Mouse (Mus musculus) c-Kit-negative CD71-positive TER-119-positive erythroid progenitor cells, embryonic 14.5 days (primary cell): ENCODE results near the gene Prdm2.
A peak's percentile ranks its signal among the peaks of the same experiment; 100 is the strongest.

Experiments
- DNase-seq: peaks from one replicate; pipeline ENCODE4 v3.0.0-alpha.2; 2013; ENCODE audit warnings: low read depth, low spot score

Prdm2 gene

DNA sequence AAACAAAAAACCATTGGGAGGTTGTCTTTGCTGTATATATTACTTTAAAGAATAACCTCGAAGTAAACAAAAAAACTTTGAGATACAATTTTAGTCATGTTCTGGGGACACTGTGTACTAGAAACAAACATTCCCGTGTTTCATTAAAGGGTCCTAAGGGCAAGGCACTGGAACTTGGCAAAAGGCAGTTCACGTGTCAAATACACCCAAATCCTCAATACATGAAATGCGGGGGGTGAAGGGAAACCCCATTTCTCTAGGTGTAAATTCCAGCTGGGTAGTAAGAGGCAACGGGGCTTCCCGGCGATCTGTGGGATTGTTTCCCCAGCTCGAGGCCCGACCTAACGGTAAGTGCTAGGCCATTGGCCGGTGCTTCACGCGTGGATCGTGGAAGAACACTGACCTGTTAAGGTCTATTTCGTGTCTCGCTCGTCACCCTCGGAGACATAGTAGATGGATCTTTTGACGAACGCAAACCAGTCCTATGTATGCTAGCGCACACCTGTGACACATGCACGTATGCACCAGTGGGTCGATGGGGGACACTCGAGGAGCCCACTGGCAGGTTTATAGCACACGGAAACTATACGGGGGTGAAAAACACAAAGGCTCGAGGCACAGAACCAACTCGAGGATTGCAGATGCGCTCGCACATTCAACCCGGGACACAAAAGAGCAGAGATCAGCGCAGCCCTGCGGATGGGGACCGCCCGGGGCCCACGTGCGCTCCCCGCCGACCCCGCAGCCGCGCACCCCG, 1.0 kb downstream of the Prdm2 start:
- peak; percentile 19 for DNase-seq

DNA sequence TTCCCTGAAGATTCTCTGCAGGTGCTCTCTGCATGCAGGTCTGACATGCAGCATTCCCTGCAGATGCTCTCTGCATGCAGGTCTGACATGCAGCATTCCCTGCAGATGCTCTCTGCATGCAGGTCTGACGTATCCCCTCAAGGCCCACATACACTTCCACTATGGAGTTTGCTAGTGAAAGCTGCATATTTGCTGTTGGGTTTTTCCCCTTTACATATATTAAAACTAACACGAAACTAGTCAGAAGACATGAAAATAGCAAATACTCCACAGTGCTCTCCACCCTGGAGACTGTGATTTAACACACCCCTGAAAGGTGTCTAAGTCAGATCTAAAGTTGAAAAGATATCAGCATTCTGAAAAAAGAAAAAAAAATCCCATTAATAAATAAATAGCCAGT, 2.8 kb downstream of the Prdm2 start:
- no peak for DNase-seq

DNA sequence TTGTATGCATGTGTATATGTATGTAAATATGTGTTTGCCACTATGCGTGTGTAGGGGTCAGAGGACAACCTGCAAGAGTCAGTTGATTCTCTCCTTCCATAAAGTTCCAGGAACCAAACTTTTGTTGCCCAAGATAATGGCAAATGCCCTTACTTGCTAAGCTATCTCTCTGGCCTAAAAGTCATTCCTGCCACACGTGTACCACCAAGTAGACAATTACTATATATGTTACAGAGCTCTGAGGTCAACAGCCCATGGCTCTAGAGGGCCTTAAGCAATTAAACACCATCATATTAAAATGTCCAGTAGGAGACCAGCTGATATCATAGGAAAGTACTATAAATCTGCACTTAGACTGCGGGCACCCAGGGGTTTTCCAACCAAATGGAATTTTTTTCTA, 10.1 kb downstream of the Prdm2 start:
- DNase-seq: no peak

DNA sequence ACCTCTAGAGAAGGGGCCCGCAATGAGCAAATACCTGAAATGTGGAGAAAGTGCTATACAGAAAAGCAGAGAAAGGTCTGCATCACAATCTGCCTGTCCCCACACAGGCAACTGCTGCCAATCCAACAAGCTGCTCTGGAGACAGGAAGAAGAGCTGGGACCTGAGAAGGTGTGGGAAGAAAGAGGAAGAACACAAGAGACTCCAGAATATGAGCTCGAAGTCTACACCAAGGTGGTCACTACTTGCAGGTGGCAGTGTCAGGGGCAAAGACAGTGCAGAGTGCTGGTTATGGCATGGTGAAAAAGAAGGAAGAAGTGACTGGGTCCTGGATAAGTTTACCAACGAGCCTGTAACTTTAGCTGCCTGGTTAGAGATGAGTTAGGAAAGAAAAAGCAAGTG, 14.4 kb downstream of the Prdm2 start:
- no peak for DNase-seq

DNA sequence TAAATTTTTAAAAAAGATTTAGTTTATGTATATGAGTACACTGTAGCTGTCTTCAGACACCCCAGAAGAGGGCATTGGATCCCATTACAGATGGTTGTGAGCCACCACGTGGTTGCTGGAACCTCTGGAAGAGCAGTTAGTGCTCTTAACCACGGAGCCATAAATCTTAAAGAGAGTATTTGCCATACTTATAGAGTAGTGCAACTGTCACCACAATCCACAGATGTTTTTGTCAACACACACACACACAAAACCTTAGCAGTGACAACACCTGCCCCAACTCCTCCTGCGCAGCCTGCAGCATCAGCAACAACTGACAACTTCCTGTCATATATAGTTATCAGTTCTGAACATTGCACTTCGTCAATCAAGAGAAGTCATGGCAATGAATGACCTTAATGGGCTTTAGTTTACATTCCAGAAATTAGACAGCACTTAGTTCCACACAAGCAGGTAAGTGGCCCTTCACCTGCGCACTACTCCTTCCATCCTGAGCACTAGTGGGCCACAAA, 14.9 kb downstream of the Prdm2 start:
- DNase-seq: no peak

DNA sequence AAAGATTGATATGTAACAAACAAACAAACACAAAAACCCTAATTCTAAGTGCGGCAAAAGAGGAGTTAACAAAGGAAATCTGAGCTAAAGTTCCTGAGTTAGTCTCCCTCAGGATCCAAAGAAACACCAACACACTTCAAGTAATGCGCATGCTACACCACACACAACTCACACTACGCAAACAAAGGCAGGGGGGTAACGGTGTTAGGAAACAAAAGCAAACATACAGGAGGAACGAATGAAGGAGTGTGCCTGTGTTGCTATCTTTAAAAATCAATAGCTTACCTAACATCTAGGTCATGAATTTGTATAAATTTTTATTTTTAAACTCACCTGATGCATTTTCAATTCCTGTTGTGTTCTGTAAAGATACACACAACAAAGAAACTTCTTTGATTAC, 18.5 kb downstream of the Prdm2 start:
- no peak for DNase-seq

DNA sequence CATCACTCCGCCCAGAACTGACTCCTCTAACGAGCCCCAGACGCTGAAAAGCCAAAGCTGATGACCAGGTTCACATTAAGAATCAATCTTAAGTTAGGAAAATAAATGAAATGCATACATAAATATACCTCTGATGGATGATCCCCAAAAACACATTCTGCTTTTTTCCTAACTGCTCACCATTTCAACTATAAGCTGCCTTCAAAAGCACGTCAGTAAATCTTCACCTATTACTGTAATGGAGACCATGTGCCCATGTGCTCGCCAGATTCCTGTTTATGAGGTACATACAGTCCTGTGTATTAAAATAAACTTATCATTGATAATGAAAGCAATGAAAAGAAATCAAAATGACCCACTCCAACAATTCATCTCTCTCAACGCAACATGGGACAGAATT, 19.6 kb downstream of the Prdm2 start:
- DNase-seq: no peak

DNA sequence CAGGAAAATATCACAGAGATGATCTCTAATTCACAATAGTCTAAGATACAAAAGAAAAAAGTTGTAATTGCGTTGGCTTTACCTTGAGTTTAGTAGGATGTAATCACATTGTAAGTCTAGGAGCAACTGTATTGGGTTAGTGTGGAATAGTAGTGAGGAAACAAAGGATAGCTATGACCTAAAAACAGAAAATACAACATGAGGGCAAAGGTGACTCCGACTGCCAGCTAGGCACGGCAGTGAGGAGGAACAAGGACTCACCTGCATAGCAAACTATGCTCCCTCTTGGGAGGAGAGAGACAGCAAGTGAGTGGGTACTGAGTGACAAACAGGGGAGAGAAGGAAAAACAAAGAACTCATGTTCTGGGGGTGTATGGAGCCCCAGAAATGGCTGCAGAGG, 21.0 kb downstream of the Prdm2 start:
- DNase-seq: no peak

DNA sequence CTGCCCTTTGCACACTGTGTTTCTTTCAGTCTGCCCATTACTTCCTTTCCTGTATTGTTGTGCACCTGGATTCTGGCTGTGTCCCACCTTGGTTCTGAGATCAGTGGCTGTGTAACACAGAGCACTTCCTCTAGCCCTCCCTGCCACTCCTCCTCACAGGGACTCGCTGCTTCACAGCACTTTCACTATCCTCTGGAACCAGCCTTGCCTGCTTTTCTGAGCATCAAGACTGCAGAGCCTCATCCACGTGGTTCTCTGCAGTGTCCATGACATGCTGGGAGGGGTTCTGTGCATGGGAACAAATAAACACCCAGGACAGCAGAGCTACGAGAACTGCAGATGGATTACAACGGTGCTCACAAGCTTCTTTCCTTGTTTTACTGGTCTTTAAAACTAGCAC, 22.1 kb downstream of the Prdm2 start:
- no peak for DNase-seq

DNA sequence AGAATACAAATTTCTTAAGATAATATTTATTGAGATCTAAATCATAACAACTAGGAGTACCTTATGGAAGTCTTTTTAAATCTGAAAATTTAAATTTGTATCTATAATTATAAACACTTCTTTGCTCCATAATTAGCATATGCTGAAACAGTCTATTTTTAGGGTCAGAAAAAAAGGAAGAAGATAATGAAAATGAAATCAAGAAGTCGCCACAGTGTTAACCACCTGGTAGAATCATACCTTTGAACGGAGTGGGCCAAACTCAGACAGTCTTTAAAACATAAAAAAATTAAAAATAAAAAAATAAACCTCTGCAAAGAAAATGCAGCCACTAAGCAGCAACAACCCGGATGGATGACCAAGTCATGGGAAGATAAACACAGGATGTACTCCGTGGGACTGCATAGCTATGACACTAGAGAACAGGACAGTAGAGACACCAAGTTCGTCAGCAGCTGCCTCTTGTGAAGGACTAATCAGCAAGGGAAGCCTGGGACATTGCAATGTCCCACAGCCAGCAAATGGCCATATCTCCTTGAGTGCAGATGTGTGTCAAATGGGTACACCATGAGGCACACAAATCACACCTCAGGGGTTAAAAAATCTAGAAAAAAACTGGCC, 24.1 kb downstream of the Prdm2 start:
- DNase-seq: no peak

DNA sequence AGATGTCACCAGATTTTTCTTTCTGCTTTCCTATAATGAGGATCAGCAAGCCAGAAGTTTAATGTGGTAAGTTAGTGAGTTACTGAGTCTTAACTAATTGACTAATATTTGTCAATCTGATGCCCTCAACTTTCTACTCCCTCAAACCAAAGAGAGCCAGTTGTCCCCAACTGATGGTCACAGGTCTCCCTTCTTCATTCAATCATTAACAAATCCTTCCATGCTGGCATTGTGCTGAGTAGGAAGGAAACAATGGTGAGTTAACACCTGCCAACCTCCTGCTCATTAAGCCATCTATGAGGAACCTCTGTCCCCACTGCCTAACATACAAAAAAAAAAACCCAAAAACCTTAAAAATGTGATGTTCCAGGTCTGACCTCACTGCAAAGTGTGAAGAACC, 26.7 kb downstream of the Prdm2 start:
- DNase-seq: no peak

DNA sequence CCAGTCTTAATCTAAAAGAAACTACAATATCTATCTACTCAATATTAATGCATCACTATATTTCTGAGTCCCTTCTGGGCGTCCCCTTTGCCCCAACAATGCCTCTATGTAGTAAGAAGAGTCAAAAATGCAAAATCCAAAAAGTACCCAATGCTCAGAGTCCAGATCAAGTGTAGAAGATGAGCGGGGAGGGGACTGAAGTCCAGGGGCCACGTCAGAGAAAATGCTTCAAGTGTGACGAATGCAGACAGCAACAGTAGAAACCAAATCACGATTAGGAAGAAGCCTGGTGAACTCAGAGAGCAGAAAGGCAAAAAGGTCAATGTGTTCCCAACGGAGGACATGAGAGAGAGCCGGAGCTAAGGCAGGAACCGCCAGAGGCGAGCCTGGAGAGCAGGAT, 27.3 kb downstream of the Prdm2 start:
- DNase-seq: no peak

DNA sequence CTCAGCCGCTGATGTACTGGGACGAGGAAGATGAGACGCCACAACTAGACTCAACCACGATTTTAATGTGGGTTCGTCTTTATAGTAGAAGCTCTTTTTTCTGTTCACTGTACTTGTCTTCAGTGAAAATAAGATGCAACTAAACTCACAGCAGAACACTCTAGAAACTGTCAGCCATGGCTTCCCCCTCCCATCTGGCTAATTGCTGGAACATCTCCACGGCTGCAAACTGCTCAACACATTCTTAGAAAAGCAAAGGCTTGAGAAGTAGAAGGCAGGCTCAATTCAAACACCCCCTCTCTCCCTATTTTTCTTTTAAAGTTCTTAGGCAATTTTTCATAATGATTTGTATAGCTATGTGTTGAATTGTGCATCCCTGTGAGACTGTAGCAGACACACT, 29.7 kb downstream of the Prdm2 start:
- no peak for DNase-seq

DNA sequence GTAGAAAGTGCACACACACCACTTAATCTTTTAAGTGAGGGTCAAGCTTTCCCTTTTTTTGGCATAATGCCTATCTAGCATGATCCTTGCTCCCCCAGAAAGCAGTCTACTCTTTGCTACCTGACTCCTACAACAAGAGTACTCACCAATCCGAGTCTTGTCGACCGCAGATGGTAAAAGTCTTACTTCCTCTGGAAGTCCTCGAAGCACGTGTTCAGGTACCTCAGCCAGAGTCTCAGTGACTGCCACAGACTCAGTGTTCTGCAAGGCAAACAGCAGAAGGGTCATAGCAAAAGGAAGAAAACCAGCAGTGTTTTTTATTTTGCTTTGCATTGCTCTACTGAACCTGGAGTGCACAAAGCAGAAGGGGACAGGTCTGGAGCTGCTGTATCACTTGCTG, 32.1 kb downstream of the Prdm2 start:
- DNase-seq: no peak

DNA sequence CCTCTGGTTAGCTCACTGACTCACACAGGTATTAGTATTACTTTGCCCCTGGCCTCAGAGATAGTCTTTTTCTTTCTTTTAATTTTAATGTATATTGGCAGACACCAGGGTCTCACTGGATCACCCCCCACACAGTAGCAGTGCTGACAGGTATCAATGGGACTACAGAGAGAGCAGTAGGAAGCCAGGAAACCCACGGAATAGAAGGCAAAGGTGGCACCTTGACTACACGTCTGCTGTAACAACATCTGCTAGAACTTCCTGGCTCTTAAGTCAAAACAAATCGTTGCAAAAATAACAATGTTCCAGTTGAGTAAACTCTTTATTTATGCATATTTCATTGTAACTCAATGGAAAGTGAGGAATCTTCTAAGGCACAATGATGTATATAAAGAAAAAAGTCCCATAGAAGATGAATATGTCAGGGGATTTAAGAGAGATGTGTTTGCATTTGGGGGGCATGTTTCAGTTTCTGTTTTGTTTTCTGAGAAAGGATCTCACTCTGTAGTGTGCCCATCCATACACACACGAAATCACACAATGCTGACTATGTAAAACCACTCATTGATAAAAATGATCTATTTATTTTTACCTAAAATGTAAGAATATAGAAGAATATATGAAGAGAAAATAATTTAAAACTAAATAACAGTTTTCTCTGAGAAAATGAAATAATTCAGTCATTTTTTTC, 41.0 kb downstream of the Prdm2 start:
- no peak for DNase-seq

DNA sequence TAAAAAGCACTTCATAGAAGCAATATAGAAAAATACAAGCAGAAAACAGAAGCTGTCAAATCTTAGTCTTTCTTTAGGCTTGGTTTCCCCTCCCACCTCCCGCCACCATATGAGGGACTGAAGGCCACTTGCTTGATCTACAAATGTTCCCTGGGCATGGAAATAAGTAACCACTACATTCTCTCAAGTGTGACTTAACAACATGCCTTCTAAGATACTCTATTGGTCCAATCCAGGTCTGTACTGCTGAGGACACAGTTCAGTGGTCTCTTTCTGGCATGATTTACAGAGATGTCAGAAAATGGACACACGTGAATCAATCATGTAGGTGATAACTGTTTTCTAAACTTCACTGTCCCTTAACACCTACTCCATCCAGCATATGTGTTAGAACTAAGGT, 42.5 kb downstream of the Prdm2 start:
- no peak for DNase-seq

DNA sequence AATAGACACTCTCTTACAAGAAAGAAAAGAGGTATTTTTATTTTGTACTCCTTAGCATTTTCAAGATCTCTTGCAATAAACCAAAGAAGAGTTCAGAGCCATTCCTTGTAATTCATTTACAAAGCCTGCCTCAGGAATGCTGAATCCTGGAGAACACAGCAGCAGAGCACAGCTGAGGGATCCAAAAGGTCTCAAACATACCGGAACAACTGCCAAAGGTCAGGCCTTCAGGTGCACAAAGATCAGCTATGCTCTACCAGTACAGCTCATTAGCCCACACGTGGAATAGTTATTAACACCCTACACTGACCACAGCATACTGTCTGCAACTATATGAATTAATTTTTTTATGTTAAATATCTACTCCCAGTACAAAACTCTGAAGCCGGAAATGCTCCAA, 44.7 kb downstream of the Prdm2 start:
- DNase-seq: no peak

DNA sequence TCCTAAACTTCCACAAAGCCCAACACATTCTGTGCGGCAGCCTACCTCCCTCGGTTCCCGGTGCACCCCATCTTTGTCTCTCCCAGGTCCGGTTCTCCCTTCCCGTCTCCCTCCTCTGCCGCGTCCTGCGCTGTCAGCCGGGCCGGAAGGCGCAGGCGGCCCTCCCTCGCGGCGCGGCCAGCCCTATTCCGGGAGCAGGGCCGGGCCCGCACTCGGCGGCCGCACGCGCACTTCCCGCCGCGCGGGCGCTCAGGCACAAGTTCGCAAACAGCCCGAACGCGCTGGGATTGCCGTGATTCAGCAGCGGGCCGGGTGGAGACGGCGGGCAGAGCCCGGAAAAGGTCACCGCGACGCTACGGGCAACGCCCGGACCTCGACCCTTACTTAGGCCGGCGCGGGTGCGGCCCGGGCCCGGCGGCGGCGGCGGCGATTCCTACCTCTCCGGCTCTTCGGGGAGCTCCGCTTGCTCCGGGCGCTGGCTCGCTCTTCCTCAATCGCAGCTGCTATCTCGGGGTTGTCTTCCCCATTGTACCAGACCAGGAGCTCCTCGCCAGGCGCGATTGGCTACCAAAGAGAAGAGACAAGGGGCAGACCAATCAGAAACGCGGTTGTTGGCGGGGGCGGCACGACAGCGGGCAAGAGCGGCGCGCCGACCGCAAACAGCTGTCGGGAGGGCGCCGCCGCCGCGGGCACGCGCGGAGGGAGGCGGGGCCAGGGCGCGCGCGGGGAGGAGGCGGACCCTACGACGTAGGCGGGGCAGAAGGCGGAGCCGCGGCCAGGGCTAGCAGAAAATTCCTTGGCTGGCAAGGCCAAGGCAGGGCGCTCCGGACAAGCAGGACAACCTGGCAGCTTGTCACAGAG, 50.9 kb downstream of the Prdm2 start:
- DNase-seq: peak; percentile 93

DNA sequence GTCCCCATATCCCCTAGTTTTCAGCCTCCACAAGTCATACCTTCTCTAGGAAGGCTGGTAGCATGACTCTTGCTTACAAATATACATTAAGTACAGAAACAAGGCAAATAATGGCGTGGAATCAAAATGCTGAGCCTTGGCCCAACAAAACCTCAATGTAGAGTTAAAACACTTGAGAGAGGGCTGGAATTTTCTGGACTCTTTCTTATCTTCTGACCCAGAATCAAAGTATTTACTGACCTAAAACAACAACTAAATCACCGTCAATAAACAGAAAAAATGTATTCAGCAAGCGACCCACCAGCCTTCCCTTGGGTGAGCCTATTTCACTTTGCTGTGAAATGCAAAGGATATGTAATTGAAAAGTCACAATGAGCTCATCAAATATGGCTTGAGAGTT, 52.0 kb downstream of the Prdm2 start:
- no peak for DNase-seq

DNA sequence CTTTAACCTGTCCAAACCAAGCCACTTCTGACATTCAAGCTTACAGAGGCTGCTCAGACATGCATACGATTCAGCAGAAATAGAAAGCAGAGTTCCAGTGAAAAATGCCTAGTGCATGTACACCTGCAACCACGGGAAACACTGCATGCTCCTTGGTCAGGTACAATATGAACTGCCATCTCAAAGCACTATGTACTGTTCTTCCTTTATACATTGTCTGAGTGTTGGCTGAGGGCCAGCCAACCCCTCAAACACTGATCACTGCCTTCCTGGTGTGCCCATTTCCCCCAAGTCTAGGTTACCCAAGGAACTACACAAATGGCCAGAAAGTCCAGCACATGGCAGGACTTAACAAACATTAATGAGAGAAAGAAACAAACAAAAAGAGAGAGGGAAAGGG, 53.5 kb downstream of the Prdm2 start:
- no peak for DNase-seq

DNA sequence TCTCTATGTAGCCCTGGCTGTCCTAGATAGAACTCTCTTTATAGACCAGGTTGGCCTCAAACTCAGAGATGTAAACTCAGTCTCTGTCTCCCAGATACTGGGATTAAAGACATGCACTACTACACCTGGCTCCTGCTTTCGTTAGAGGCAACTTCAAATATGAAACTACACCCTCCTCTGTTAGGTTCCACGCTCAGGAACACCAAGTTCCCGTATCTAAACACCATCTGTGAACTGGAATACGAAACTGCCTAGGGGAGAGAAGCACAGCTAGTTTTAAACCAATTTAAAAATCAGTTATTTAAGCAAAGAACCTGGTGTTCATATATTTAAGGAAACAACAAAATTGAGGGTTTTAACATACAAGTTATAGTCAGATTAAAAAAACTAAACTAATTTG, 56.9 kb downstream of the Prdm2 start:
- DNase-seq: no peak

DNA sequence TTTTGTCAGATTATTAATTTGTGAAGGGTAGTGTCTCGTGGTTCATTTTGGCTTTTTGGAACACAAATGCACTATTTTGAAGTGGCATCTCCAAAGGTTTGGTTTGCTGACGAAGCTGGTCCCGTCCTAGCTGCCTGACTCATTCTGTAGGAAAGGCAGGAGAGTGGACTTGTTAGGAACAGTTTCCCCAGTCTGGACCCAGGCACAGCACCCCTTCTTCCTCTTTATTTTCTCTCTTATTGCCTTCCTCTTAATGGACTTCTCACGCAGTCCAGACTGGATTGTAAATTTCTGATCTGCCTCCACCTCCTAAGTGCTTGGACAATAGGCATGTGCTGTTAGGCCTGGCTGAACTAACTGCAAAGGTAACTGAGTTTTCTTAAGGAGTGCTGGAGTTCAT, 57.8 kb downstream of the Prdm2 start:
- DNase-seq: no peak
